Mouse (Mus musculus) ES-Bruce4 (cell line): ENCODE data around the gene Cnnm1.

ENCODE experiments used
- EP300 ChIP-seq: IDR thresholded peaks from 2 replicates; pipeline ENCODE4 v1.6.1; 2011; ENCODE audit warnings: low read depth, low read length; ENCODE audit not compliant: insufficient read depth
- POLR2A ChIP-seq: IDR thresholded peaks from one replicate; pipeline ENCODE4 v1.8.1; 2011; ENCODE audit warnings: low read length; ENCODE audit not compliant: insufficient read depth

DNA sequence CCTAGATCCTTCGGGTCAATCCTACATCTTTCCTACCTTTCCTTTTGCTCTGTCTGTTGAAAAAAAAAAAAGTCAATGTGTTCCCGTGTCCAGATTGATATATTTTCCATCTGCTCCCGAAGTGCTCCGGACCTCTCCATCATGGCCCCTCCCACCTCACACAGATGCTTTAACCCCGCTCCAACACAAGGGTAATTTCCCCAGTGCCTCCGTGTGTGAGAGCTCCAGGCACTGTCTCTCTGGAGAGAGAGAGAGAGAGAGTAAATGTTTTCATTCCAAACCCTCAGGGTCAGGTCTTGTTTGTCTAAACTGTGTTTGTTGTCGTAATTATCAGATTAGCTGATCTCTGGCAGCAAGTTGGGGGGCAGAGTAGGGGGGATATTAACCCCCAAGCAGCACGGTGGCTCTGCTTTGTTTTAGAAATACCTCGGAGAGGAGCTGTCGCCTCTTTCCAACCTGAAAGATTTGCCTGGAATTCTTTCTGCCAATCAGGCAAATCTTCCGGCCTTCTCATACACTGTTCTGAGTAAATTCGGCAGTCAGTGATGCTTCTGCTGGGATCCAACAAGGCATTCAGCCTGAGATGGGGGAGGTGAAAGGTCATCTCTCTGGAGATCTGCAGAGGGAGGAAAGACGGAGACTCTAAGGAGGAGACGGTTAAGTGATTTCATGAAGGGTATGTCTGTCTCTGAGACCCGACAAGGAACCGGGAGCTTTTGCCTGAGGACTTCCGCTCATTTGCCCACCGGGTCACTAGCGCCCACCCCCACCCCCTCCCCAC is 106.3 kb downstream of the Cnnm1 start:
- TF ChIP-seq EP300 (no peak), POLR2A (no peak)
